Mouse (Mus musculus): Measurements from ENCODE around the gene Bbs9. TPM values are rescaled to one million over a fixed set of nuclear protein-coding genes. Genes with fewer than 3 reads are reported as not detected.

Gene Bbs9
- total RNA-seq, 1 experiment from 2014 or later = 8.6 TPM

DNA sequence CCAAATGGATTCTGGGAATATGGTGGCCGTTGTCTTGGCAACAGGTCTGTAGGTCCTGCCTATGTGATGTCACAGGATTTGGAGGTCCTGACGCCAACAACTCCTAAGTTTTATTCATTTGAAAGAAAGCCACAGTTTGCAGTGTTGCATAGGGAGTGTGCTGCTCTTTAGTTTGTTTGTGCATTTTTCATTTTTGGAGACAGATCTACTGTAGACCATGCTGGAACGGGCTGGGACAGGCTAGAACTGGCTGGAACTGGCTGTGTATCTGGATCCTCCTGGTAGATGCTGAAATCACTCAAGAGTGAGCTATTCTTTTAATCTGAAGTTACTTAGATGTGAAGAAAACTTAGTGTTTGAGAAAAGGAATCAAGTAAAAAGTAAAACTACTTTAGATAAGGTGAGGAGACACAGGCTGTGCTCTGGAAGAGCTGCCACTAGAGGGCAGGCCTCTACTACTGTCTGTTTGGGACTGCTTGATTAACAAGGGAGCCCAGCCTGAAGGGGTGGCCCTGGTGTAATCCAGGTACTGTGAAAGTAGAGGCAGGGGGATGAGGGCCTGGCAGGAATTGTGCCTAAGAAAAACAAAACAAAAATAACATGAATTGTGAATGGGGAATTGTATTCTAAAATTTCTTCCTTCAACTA, 43.0 kb downstream of the Bbs9 start:
- no peak for ATAC-seq (replicated peaks; ENCODE audit: insufficient number of reproducible peaks, low FRiP score, low TSS enrichment, poor library complexity, severe bottlenecking)

GRCm38 (mm10) chr9:22523460-22523859, 47.9 kb downstream of the Bbs9 start:
- ATAC-seq (replicated peaks; ENCODE audit: insufficient number of reproducible peaks, low FRiP score, low TSS enrichment, poor library complexity, severe bottlenecking) = no peak

DNA sequence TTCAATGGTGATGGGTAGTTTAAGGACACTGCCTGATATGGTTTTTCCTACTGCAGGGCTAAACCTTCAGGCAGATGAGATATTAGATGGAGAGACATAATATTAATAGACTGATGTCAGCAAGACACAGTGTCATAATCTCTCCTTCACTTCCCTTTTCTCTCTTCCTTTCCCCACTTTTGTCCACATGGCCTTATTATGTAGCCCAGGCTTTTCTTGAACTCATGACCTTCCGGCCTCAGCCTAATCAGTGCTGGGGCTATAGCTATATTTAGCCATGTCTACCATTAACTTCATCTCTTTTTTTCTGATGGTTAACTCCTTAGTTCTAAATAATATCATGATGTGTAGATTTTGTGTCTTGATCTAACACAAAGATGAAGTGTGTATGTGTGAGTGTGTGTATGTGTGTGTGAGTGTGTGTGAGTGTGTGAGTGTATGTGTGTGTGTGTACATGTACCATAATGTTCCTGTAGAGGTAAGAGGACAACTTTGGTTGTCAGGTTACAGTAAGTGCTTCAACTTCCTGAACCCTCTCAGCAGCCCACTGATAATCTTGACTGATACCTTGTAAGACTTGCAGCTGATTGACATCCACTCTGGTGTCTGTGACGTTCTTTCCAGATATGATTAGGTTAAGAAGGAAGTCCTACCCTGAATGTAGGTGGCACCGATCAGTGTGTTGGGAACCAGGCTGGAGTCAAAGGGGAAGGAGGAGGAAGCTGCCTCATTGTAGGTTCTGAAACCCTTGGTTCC, 55.4 kb downstream of the Bbs9 start:
- ATAC-seq (replicated peaks; ENCODE audit: insufficient number of reproducible peaks, low FRiP score, low TSS enrichment, poor library complexity, severe bottlenecking) = no peak

- no peak for ATAC-seq (replicated peaks; ENCODE audit: insufficient number of reproducible peaks, low FRiP score, low TSS enrichment, poor library complexity, severe bottlenecking)
These were observed 56.6 kb downstream of the Bbs9 start for GRCm38 (mm10) chr9:22532112-22532511.

DNA sequence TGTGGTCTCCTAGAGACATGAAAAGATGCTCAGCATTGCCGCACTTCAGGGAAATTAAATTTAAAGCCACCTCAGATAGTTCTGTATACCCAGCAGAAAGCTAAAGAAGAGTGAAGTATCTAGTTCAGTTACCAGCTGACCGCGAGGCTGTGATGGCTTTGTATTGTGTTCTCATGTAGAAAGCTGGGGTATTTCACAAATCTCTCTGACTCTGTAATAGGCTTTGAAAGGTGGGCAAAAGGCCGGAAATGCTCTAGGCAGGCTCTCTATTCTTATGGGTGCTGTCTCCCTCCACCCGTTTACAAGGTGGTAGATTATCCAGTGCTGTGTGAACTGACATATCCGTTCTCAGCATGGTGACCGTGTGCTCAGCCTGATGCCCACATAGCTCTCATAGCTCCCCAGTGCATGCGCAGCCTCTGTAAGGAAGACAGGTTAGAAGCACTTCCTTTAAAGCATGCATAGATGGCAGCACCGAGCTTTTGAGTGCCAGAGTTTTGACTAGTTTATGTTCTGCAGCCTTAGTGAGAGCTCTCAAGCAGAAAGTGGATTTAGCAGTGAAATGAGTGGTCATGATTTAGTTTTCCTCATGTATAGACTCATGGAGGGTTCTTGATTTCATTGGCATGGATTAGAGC, 57.4 kb downstream of the Bbs9 start:
- no peak for ATAC-seq (replicated peaks; ENCODE audit: insufficient number of reproducible peaks, low FRiP score, low TSS enrichment, poor library complexity, severe bottlenecking)

- ATAC-seq (replicated peaks; ENCODE audit: insufficient number of reproducible peaks, low FRiP score, low TSS enrichment, poor library complexity, severe bottlenecking) = no peak
These were observed 62.4 kb downstream of the Bbs9 start for GRCm38 (mm10) chr9:22537767-22538373.

- no peak for ATAC-seq (replicated peaks; ENCODE audit: insufficient number of reproducible peaks, low FRiP score, low TSS enrichment, poor library complexity, severe bottlenecking)
These were observed 64.0 kb downstream of the Bbs9 start for GRCm38 (mm10) chr9:22539546-22539945.

DNA sequence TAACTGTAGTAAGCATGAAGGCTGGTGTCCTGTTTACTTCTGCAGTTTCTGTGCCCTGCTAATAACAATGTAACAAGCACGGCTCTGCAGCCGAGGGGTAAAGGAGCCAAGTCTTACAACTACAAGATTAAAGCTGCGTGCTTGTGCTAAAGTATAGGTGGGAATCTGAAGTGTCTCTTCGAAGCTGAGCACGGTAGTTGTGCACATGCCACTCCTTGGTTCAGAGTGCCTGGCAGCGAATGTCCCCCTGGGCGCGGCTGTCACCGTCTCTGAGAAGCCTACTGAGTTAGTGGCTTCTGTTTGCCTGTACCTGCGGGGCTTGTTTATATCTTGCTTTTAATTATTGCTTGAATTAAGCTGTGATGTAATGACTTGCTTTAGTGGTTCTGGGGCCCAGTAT, 65.6 kb downstream of the Bbs9 start:
- no peak for ATAC-seq (replicated peaks; ENCODE audit: insufficient number of reproducible peaks, low FRiP score, low TSS enrichment, poor library complexity, severe bottlenecking)

GRCm38 (mm10) chr9:22543467-22543866, 68.0 kb downstream of the Bbs9 start:
- ATAC-seq (replicated peaks; ENCODE audit: insufficient number of reproducible peaks, low FRiP score, low TSS enrichment, poor library complexity, severe bottlenecking) = no peak

DNA sequence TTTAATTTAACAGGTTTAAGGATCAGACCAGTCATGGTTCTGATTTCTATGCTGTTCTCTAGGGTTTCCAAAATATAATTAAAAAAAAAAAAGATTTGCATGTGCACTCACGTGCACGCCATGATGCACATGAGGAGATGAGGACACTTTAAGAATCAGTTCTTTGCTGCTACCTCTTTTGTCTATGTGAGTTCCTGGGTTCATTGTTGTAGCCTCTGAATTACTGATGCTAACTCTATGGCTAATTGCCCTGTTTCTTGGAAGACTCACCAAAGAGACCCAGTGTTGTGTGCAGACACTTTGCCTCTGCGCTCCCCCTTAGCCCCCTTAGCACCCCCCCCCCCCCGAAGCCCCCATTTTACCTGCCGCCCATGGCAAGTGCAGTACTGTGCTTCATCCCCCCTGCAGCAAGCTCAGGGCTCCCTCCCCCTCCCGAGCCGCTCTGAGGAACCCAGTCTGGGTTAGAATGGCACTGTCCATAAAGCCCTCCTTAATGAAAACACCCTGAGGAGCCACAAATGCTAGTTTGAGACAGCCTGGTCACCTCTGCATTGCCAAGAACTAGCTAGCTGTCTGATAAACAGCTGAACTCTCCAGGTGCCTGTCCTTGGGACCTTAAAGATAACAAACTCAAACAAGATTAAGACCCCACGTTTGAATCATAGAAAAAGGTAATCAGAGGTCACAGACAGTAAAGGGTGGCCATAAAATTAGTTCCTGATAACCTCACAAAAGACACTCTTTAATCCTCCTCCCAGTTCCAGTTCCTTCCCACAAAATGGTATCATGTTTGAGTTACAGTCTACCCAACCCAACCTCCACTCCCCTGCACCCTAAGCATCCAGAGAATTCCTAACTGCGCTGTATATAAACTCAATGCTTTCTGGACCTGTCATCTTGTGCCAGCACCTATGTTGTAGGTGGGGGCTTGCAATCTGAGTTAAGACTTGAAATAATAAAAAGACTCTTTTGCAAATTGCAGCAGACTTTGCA, 69.1 kb downstream of the Bbs9 start:
- ATAC-seq (replicated peaks; ENCODE audit: insufficient number of reproducible peaks, low FRiP score, low TSS enrichment, poor library complexity, severe bottlenecking) = no peak

DNA sequence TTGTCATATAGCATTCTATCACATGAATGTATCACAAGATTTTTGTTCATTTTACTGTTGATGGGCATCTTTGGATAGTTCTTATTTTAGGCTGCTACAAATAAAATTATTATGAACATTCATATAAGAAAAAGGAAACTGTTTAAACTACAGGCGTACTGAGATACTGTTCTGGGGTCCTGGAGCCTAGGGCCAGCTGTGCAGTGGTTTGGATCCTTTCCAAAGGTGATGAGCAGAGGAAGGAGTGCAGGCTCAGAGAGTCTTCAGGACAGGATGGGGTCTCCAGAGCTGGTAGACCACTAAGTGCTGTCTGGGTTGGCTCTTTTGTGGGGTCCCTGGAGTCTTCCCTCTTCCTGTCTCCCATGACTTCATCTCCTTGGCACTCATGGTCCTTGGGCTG, 75.8 kb downstream of the Bbs9 start:
- ATAC-seq (replicated peaks; ENCODE audit: insufficient number of reproducible peaks, low FRiP score, low TSS enrichment, poor library complexity, severe bottlenecking) = no peak

GRCm38 (mm10) chr9:22556076-22556475, 80.6 kb downstream of the Bbs9 start:
- ATAC-seq (replicated peaks; ENCODE audit: insufficient number of reproducible peaks, low FRiP score, low TSS enrichment, poor library complexity, severe bottlenecking) = no peak

DNA sequence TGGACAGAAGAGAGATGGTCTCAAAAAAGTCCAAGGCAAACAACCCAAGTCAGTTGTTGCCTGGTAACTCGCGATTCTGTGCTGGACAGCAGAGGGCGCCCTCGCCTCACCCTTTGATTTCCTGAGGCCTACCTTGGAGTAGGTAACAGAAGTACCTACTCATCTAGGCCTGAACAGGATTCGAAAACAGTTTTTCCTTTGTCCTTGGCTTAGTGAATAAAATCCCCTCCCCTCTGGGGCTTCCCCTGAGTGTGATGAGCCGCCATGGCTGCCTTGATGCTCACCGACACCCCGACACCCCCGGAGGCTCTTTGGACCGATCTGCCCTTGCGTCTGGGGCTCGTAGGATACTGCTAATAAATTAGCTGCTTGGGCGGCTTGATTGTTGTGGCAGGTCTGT, 82.0 kb downstream of the Bbs9 start:
- no peak for ATAC-seq (replicated peaks; ENCODE audit: insufficient number of reproducible peaks, low FRiP score, low TSS enrichment, poor library complexity, severe bottlenecking)

GRCm38 (mm10) chr9:22563612-22564347, 88.3 kb downstream of the Bbs9 start:
- no peak for ATAC-seq (replicated peaks; ENCODE audit: insufficient number of reproducible peaks, low FRiP score, low TSS enrichment, poor library complexity, severe bottlenecking)

DNA sequence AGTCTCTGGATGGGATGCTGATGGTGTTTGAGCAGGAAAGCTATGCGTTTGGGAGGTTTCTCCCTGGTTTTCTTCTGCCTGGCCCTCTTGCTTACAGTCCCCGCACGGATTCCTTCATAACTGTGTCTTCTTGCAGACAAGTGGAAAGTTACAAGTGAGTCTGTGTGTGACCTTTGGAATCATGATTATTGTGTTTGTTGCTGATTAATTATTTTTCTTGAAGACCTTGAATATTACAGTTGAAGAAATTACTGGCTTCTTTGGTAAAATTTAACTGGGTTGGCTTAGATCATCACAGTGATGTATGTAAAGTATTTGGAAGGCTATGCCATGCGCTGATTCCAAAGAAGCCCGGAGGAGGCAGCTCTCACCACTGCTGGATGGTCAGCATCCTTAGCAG, 92.2 kb downstream of the Bbs9 start:
- no peak for ATAC-seq (replicated peaks; ENCODE audit: insufficient number of reproducible peaks, low FRiP score, low TSS enrichment, poor library complexity, severe bottlenecking)

DNA sequence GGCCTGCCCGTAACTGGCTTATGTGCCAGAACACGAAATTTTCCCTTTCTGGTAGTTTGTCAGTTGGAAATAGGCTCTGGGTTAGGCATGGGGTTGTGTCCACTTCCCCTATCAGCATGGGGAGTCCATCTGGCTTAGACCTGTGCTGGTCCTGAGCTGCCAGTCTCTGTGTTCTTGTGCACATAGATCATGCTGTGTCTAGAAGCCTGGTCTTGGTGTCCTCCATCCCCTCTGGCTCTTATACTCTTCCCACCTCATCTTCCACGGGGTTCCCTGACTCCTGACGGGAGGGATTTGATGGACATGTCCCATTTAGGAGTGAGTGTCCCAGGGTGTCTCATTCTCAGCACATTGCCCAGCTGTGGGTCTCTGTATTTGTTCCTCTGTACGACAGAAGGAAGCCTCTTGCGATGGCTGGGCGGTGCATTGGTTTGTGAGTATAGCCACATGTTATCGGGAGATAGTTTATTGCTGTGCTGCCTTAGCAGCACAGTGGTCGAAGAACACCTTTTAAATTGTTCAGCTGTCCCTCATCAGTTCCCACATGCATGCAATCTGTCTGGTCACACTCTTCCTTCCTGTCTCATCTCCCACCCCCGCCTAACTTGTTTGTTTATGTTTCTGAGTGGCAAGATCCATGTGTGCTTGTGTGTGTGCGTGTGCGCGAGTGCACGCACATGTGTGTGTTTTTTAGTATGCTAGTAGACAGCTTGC, 101.1 kb downstream of the Bbs9 start:
- no peak for ATAC-seq (replicated peaks; ENCODE audit: insufficient number of reproducible peaks, low FRiP score, low TSS enrichment, poor library complexity, severe bottlenecking)

DNA sequence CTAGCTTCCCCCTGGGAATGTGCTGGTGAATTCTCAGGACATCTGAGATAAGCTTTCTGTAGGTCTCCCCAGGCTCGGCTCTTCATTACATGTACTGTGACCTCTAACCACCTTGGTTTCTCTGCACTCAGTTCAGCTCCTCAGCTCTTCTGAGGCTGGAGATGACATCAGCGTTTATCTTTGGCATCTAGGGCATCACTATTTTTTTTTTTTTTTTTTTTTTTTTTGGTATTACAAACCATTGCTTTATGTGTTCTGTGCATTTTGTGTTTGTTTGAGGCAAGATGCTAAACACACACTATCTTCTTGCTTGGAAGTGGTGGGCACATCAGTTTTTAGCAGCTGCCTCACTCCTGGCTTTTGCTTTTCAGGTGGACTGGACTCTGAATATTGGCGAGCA, 102.8 kb downstream of the Bbs9 start:
- no peak for ATAC-seq (replicated peaks; ENCODE audit: insufficient number of reproducible peaks, low FRiP score, low TSS enrichment, poor library complexity, severe bottlenecking)

All from monocyte, adult 5-6 weeks (primary cell).